Mouse (Mus musculus): ENCODE results near the gene Megf8. TPM values are rescaled to one million over a fixed set of nuclear protein-coding genes. Genes with fewer than 3 reads are reported as not detected.

The Megf8 gene
- polyA plus RNA-seq, 1 experiment from 2014 or later: 22.4 TPM

GRCm38 (mm10) chr7:25273259-25274241 is 43.4 kb upstream of the Megf8 start:
- no peaks in the 10 kb centered on the region for H3K27me3 ChIP-seq
- H3K9ac ChIP-seq: no peak overlapping the region
- H3K9me3 ChIP-seq: no peaks in the 10 kb centered on the region
- no peak overlapping the region for H3K27ac ChIP-seq
- peaks cover 37% of the 10 kb centered on the region for H3K36me3 ChIP-seq
- ATAC-seq (ENCODE audit: insufficient number of reproducible peaks, insufficient read depth, low FRiP score, low TSS enrichment): no peak
- H3K4me2 ChIP-seq (replicated peaks): no peak overlapping the region
- H3K4me3 ChIP-seq: no peak overlapping the region
- WGBS: 93% methylated on average over 22 of the region's 22 CpGs
- peaks cover 36% of the 10 kb centered on the region for H3K4me1 ChIP-seq

GRCm38 (mm10) chr7:25274571-25274970 is 42.4 kb upstream of the Megf8 start:
- Histone ChIP-seq H3K4me2 (replicated peaks) (no peak overlapping the region), H3K4me1 (peaks cover 28% of the 10 kb centered on the region)

GRCm38 (mm10) chr7:25274996-25275395 is 42.0 kb upstream of the Megf8 start:
- Histone ChIP-seq H3K9me3 (no peaks in the 10 kb centered on the region), H3K4me3 (no peak overlapping the region; the same call in 1 of the 2 replicates), H3K4me1 (peaks cover 25% of the 10 kb centered on the region), H3K9ac (0 out of 2 replicates have a peak overlapping the region, but pooled peaks have one; percentile 4), H3K4me2 (replicated peaks) (no peak overlapping the region), H3K36me3 (peaks cover 37% of the 10 kb centered on the region), H3K27me3 (no peaks in the 10 kb centered on the region), H3K27ac (peak overlapping the region; percentile 72; the same call in 1 of the 2 replicates)
- WGBS: 89% methylated on average over 3 of the region's 3 CpGs
- ATAC-seq (ENCODE audit: insufficient number of reproducible peaks, insufficient read depth, low FRiP score, low TSS enrichment): no peak

More at GRCm38 (mm10) chr7:25274571-25274970, 42.4 kb upstream of the Megf8 start:
- WGBS: 66% methylated on average over 5 of the region's 5 CpGs
- Histone ChIP-seq H3K27ac (0 out of 2 replicates have a peak overlapping the region, but pooled peaks have one; percentile 72), H3K4me3 (no peak overlapping the region; the same call in 1 of the 2 replicates), H3K27me3 (no peaks in the 10 kb centered on the region), H3K9ac (0 out of 2 replicates have a peak overlapping the region, but pooled peaks have one; percentile 4), H3K36me3 (peaks cover 37% of the 10 kb centered on the region), H3K9me3 (no peaks in the 10 kb centered on the region)
- ATAC-seq (ENCODE audit: insufficient number of reproducible peaks, insufficient read depth, low FRiP score, low TSS enrichment): no peak

- Histone ChIP-seq H3K9me3 (no peaks in the 10 kb centered on the region), H3K27ac (peak overlapping the region; percentile 72), H3K4me2 (replicated peaks) (no peak overlapping the region), H3K4me1 (peaks cover 27% of the 10 kb centered on the region), H3K36me3 (peaks cover 37% of the 10 kb centered on the region), H3K27me3 (no peaks in the 10 kb centered on the region), H3K4me3 (no peak overlapping the region), H3K9ac (peak overlapping the region; percentile 0; the same call in 1 of the 2 replicates)
- 41% methylated on average over 9 of the region's 9 CpGs for WGBS
- no peak for ATAC-seq (ENCODE audit: insufficient number of reproducible peaks, insufficient read depth, low FRiP score, low TSS enrichment)
Observed at GRCm38 (mm10) chr7:25275555-25276298, 41.2 kb upstream of the Megf8 start.

GRCm38 (mm10) chr7:25277405-25277804 is 39.6 kb upstream of the Megf8 start:
- ATAC-seq (ENCODE audit: insufficient number of reproducible peaks, insufficient read depth, low FRiP score, low TSS enrichment): no peak
- Histone ChIP-seq H3K4me2 (replicated peaks) (peak overlapping the region; percentile 92), H3K9me3 (no peaks in the 10 kb centered on the region), H3K4me1 (peaks cover 37% of the 10 kb centered on the region), H3K36me3 (peaks cover 21% of the 10 kb centered on the region), H3K27me3 (no peaks in the 10 kb centered on the region), H3K27ac (peak overlapping the region; percentile 99), H3K4me3 (peak overlapping the region; percentile 89), H3K9ac (peak overlapping the region; percentile 61)
- WGBS: 82% methylated on average over 4 of the region's 4 CpGs

- no peaks in the 10 kb centered on the region for H3K9me3 ChIP-seq
- H3K4me2 ChIP-seq (replicated peaks): peak overlapping the region; percentile 92
- H3K27ac ChIP-seq: peak overlapping the region; percentile 99
- peak overlapping the region; percentile 61 for H3K9ac ChIP-seq
- H3K4me3 ChIP-seq: peak overlapping the region; percentile 89
- H3K27me3 ChIP-seq: no peaks in the 10 kb centered on the region
- no peak for ATAC-seq (ENCODE audit: insufficient number of reproducible peaks, insufficient read depth, low FRiP score, low TSS enrichment)
- H3K36me3 ChIP-seq: peaks cover 15% of the 10 kb centered on the region
- WGBS: 9% methylated on average over 4 of the region's 4 CpGs
- peaks cover 38% of the 10 kb centered on the region for H3K4me1 ChIP-seq
Observed at GRCm38 (mm10) chr7:25277998-25278340, 39.0 kb upstream of the Megf8 start.

- peaks cover 10% of the 10 kb centered on the region for H3K36me3 ChIP-seq
- peak overlapping the region; percentile 89 for H3K4me3 ChIP-seq
- H3K27ac ChIP-seq: peak overlapping the region; percentile 99
- peak overlapping the region; percentile 61 for H3K9ac ChIP-seq
- H3K9me3 ChIP-seq: no peaks in the 10 kb centered on the region
- whole genome bisulfite sequencing: 0% methylated on average over 50 of the region's 60 CpGs
- peaks cover 43% of the 10 kb centered on the region for H3K4me1 ChIP-seq
- H3K4me2 ChIP-seq (replicated peaks): peak overlapping the region; percentile 92
- peak; percentile 36 for ATAC-seq (ENCODE audit: insufficient number of reproducible peaks, insufficient read depth, low FRiP score, low TSS enrichment)
- no peaks in the 10 kb centered on the region for H3K27me3 ChIP-seq
Observed at GRCm38 (mm10) chr7:25278341-25279075, 38.5 kb upstream of the Megf8 start.

GRCm38 (mm10) chr7:25279076-25279860 is 37.7 kb upstream of the Megf8 start:
- peaks cover 50% of the 10 kb centered on the region for H3K4me1 ChIP-seq
- WGBS: under 1% methylated on average over 34 of the region's 49 CpGs

GRCm38 (mm10) chr7:25279861-25280791 is 36.8 kb upstream of the Megf8 start:
- peaks cover 6% of the 10 kb centered on the region for H3K36me3 ChIP-seq
- H3K9me3 ChIP-seq: no peaks in the 10 kb centered on the region
- 0% methylated on average over 6 of the region's 6 CpGs for WGBS
- peak overlapping the region; percentile 61 for H3K9ac ChIP-seq
- peak; percentile 61 for ATAC-seq (ENCODE audit: insufficient number of reproducible peaks, insufficient read depth, low FRiP score, low TSS enrichment)
- peaks cover 59% of the 10 kb centered on the region for H3K4me1 ChIP-seq
- no peaks in the 10 kb centered on the region for H3K27me3 ChIP-seq
- H3K27ac ChIP-seq: peak overlapping the region; percentile 99
- peak overlapping the region; percentile 92 for H3K4me2 ChIP-seq (replicated peaks)
- H3K4me3 ChIP-seq: peak overlapping the region; percentile 89

More at GRCm38 (mm10) chr7:25279076-25279860, 37.7 kb upstream of the Megf8 start:
- H3K4me3 ChIP-seq: peak overlapping the region; percentile 89
- H3K36me3 ChIP-seq: 0 out of 2 replicates have a peak, but pooled peaks cover 4% of the 10 kb centered on the region
- ATAC-seq (ENCODE audit: insufficient number of reproducible peaks, insufficient read depth, low FRiP score, low TSS enrichment): peak; percentile 36
- no peaks in the 10 kb centered on the region for H3K27me3 ChIP-seq
- H3K27ac ChIP-seq: peak overlapping the region; percentile 99
- peak overlapping the region; percentile 61 for H3K9ac ChIP-seq
- peak overlapping the region; percentile 92 for H3K4me2 ChIP-seq (replicated peaks)
- H3K9me3 ChIP-seq: no peaks in the 10 kb centered on the region
